Mouse (Mus musculus): ENCODE measurements around the gene Myl3.

The Myl3 gene

GRCm38 (mm10) chr9:110718071-110718470 lies 23.6 kb upstream of the Myl3 start:
- TF ChIP-seq GATA4 (IDR thresholded peaks at IDR 0.05; ENCODE audit: insufficient replicate concordance, low read length), result no peak

DNA sequence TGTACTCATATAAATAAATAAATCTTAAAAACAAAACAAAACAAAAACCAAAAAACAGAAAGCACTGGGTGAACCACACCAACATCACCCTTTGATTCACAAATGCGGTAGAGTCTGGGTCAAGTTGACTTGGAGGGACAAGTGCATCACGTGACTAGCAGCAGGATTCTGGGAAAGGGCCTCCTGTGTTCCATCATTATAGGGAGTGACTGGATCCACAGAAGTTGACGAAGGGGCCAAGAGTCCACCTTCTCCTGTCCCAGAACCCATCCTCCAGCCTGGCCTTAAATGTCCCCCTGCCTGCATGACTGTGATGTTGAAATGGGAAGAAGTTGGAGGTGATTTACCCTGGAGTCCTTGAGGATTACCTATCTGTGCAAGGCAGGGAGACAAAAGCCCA lies 22.9 kb upstream of the Myl3 start:
- no peak for TF ChIP-seq GATA4 (IDR thresholded peaks at IDR 0.05; ENCODE audit: insufficient replicate concordance, low read length)

DNA sequence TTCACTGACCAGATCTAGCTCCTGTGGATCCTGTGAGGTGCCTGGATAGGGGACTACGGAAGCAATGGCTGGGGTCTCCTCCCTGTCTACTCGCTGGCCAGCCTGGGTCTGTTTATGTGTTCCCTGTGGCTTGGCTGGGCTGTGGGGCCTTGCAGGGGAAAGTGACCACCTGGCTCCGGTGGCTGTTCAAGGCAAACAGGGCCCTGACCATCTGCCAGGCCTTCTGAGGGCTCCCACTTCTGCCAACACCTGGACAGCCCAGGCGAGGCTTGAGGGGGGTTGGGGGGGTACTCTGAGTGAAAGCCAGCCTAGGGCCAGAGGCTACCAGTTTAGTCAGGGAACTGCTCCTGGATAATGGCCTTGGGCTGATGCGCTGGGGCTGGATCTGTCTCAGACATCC lies 21.7 kb upstream of the Myl3 start:
- no peak for TF ChIP-seq GATA4 (IDR thresholded peaks at IDR 0.05; ENCODE audit: insufficient replicate concordance, low read length)

- TF ChIP-seq GATA4 (IDR thresholded peaks at IDR 0.05; ENCODE audit: insufficient replicate concordance, low read length), result no peak
Observed at GRCm38 (mm10) chr9:110722060-110722459, 19.6 kb upstream of the Myl3 start.

- TF ChIP-seq GATA4 (IDR thresholded peaks at IDR 0.05; ENCODE audit: insufficient replicate concordance, low read length), result no peak
Observed at GRCm38 (mm10) chr9:110725721-110726135, 15.9 kb upstream of the Myl3 start.

- no peak for TF ChIP-seq GATA4 (IDR thresholded peaks at IDR 0.05; ENCODE audit: insufficient replicate concordance, low read length)
Observed at GRCm38 (mm10) chr9:110726867-110727266, 14.8 kb upstream of the Myl3 start.

- TF ChIP-seq GATA4 (IDR thresholded peaks at IDR 0.05; ENCODE audit: insufficient replicate concordance, low read length), result no peak
Observed at GRCm38 (mm10) chr9:110729841-110730240, 11.8 kb upstream of the Myl3 start.

- no peak for TF ChIP-seq GATA4 (IDR thresholded peaks at IDR 0.05; ENCODE audit: insufficient replicate concordance, low read length)
Observed at GRCm38 (mm10) chr9:110731859-110732258, 9.8 kb upstream of the Myl3 start.

DNA sequence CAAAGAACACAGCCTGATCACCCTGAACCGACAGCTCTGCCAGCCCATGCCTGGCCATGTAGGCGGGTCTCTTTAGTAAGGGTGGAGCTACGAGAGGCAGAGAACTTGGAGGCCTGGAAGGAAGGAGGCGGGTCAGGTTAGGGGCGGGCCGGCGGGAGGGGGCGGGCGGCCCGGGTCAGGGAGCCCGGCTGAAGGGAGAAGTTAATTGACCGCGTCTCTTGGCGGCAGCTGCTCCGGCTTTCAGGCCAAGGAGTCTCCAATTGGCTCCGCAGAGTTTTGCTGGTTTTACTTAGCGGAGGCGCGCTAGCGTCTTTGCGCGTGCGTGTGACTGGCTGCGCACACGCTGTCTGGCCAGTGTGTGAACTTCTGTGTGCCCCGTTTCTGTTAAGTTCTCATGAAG lies 9.0 kb upstream of the Myl3 start:
- no peak for TF ChIP-seq GATA4 (IDR thresholded peaks at IDR 0.05; ENCODE audit: insufficient replicate concordance, low read length)

DNA sequence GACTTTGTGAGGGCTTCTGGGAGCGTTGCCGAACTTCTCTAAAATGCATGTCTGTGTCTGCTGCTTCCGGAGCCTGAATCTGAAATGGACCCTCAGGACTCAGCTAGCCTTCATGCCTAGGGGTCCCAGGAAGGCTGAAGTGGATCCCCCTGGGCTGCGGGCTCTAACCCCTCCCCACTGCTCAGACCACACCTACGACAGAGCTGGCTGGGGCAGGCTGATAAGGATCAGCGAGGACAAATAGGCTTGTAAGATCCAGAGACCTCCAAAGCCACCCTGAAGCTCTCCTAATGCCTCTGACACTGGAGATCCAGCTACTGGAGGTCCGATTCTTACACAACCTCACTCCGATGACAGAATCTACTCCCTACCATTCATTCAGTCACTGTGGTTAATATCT lies 8.6 kb upstream of the Myl3 start:
- no peak for TF ChIP-seq GATA4 (IDR thresholded peaks at IDR 0.05; ENCODE audit: insufficient replicate concordance, low read length)

DNA sequence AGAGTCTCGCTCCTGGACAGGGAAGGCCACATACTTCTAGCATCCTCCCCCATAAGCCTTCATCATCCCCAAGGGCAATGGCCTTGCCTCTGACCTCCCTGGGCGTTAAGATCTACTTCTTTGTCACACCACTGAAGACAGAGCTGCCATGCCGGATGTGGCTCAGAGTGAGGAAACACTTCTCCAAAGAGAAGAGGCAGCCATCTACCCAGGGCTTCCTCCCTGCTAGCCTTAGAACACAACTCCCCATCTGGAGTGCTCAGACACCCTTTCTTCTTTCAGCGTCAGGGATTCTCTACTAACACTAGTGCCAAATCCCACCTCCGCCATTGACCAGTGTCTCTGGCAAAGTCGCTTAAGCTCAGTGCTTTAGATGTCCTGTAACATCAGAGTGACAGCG lies 7.5 kb upstream of the Myl3 start:
- no peak for TF ChIP-seq GATA4 (IDR thresholded peaks at IDR 0.05; ENCODE audit: insufficient replicate concordance, low read length)

GRCm38 (mm10) chr9:110736362-110736761 lies 5.3 kb upstream of the Myl3 start:
- no peak for TF ChIP-seq GATA4 (IDR thresholded peaks at IDR 0.05; ENCODE audit: insufficient replicate concordance, low read length)

- TF ChIP-seq GATA4 (IDR thresholded peaks at IDR 0.05; ENCODE audit: insufficient replicate concordance, low read length), result no peak
Observed at GRCm38 (mm10) chr9:110738054-110738453, 3.6 kb upstream of the Myl3 start.

DNA sequence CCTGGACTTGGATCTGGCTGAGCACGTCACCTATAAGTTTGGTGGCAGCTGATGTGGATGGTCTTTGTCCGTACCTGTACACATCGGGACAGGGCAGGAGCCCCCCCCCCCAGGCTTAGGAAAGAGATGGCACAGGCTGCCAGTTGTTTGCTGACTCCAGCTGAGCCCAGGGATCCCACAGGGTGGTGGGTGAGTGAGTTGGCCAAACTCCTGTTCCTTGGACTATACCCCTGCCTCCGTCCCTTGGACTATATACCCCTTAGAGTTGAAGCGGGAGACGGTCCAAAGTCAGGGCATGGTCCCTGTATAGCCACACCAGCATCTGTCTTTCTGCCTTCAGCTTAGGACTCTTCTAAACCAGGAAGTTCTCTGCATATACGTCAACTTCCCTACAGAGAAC lies 1.7 kb upstream of the Myl3 start:
- TF ChIP-seq GATA4 (IDR thresholded peaks at IDR 0.05; ENCODE audit: insufficient replicate concordance, low read length), result no peak

DNA sequence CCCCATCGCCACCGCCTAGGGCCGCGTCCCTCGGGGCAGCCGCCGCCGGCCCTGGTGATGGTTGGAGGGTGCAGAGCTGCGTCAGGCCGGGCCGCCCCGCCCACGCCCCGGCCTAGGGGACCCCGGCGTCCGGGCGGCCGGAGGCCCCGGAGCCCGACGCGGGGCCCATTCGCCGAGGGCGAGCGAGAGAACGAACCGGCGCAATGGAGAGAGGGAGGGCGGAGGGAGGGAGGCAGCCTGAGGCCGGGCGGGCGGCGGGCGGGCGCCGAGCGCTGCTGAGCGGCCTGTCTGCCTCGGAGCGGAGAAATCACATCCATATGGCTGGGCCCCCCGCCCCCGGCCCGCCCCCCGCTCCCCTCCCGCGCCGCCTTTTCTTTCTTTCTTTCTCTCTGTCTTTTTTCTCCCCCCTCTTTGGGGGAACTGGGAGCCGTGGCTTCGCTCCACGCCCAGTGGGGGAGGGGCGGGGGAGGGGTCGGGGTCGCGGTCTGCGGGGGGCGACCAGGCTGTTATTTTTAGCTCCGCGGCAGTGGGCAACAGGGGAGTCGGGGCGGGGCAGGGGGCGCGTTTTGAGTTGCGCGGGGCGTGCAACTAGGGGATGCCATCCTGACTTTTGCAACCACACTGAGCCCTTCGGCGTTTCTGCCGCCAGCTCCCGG lies 762 bp downstream of the Myl3 start:
- TF ChIP-seq GATA4 (IDR thresholded peaks at IDR 0.05; ENCODE audit: insufficient replicate concordance, low read length), result no peak

DNA sequence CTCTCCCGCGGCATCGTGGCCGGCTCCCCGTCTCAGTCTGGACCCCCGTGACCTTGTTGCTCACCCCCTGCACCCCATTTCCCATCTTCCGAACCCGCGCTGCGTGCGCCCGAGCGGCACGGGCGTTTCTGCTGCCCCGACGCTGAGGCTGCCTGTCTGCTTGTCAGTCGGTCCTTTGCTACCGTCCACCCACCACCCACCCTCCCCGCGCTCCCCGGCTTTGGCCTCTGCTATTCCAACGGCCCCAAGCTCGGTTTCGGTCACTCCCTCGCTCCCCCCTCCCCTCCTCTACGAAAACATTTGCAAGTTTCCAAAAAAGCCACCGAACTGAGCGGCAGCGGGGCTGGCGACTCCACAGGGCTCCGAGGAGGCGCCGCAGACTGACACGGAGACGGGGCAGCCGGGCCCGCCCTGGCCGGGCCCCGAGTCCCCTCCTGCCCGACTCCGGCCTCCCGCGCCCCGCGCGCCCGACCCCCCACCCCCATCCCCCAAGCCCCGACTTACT lies 1.3 kb downstream of the Myl3 start:
- no peak for TF ChIP-seq GATA4 (IDR thresholded peaks at IDR 0.05; ENCODE audit: insufficient replicate concordance, low read length)
